Mouse (Mus musculus): ENCODE data around the gene Ltbp1. TPM values are rescaled to one million over a fixed set of nuclear protein-coding genes. Genes with fewer than 3 reads are reported as not detected.

The Ltbp1 gene
- polyA plus RNA-seq, 1 experiment from 2014 or later = 3.0 TPM

DNA sequence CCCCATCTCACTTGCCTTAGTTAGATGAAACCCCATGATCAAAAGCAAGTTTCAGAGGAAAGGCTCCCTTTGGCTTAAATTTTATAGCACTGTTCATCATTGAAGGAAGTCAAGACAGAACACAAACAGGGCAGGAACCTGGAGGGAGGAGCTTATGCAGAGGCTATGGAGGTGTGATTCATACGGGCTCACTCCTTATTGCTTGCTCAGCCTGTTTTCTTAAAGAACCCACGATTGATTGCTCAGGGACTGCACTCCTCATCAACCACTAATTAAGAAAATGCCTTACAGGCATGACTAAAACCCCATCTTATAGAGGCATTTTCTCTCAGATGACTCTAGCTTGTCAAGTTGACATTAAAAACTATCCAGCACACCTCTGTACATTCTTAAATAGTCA lies 253.1 kb downstream of the Ltbp1 start:
- ATAC-seq = no peak
- Histone ChIP-seq H3K4me3 (no peak overlapping the region), H3K27me3 (no peaks in the 10 kb centered on the region), H3K27ac (no peak overlapping the region), H3K9me3 (replicated peaks) (no peaks in the 10 kb centered on the region), H3K36me3 (ENCODE audit: poor library complexity, severe bottlenecking) (no peaks in the 10 kb centered on the region), H3K9ac (no peak overlapping the region), H3K4me2 (no peak overlapping the region), H3K4me1 (no peaks in the 10 kb centered on the region)
- 72% methylated on average over 2 of the region's 2 CpGs for WGBS

GRCm38 (mm10) chr17:75263336-75263990 lies 258.1 kb downstream of the Ltbp1 start:
- no peak overlapping the region for H3K4me3 ChIP-seq
- no peak for ATAC-seq
- H3K27me3 ChIP-seq = no peaks in the 10 kb centered on the region
- no peaks in the 10 kb centered on the region for H3K9me3 ChIP-seq (replicated peaks)
- H3K36me3 ChIP-seq (ENCODE audit: poor library complexity, severe bottlenecking) = no peaks in the 10 kb centered on the region
- WGBS = 60% methylated on average over 3 of the region's 3 CpGs
- no peaks in the 10 kb centered on the region for H3K4me1 ChIP-seq
- H3K27ac ChIP-seq = no peak overlapping the region
- no peak overlapping the region for H3K4me2 ChIP-seq
- H3K9ac ChIP-seq = no peak overlapping the region

GRCm38 (mm10) chr17:75268506-75268905 lies 263.1 kb downstream of the Ltbp1 start:
- 71% methylated on average over 4 of the region's 4 CpGs for WGBS
- H3K36me3 ChIP-seq (ENCODE audit: poor library complexity, severe bottlenecking) = no peaks in the 10 kb centered on the region

GRCm38 (mm10) chr17:75272446-75272845 lies 267.1 kb downstream of the Ltbp1 start:
- H3K27ac ChIP-seq = no peak overlapping the region
- H3K4me1 ChIP-seq = no peaks in the 10 kb centered on the region
- no peaks in the 10 kb centered on the region for H3K36me3 ChIP-seq (ENCODE audit: poor library complexity, severe bottlenecking)
- 95% methylated on average over 3 of the region's 3 CpGs for WGBS
- H3K27me3 ChIP-seq = no peaks in the 10 kb centered on the region
- ATAC-seq = no peak
- H3K4me3 ChIP-seq = no peak overlapping the region
- H3K9ac ChIP-seq = no peak overlapping the region
- H3K9me3 ChIP-seq (replicated peaks) = no peaks in the 10 kb centered on the region
- H3K4me2 ChIP-seq = no peak overlapping the region

More at GRCm38 (mm10) chr17:75268506-75268905, 263.1 kb downstream of the Ltbp1 start:
- Histone ChIP-seq H3K4me2 (no peak overlapping the region), H3K9me3 (replicated peaks) (no peaks in the 10 kb centered on the region), H3K4me3 (no peak overlapping the region), H3K4me1 (no peaks in the 10 kb centered on the region), H3K9ac (no peak overlapping the region), H3K27ac (no peak overlapping the region), H3K27me3 (no peaks in the 10 kb centered on the region)
- ATAC-seq = no peak

DNA sequence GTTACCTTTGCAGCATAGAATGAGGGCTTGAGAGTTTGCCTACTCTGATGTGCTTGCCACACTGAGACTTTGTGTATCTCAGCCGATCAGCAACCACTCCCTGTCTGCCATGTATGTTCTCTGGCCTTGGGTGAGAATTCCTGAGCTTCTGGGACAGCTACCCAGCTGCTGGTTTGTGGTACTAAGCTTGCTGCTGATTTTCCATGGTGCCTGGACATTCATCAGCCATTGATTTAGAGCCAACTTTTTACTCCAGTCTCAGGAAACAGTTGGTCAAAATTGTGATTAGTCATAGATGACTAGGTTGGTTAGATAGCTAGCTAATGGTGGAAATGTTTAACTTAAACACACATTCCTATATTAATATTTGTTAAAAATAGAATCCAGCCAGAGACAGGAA lies 267.9 kb downstream of the Ltbp1 start:
- Histone ChIP-seq H3K9me3 (replicated peaks) (no peaks in the 10 kb centered on the region), H3K36me3 (ENCODE audit: poor library complexity, severe bottlenecking) (no peaks in the 10 kb centered on the region), H3K27ac (no peak overlapping the region), H3K4me3 (no peak overlapping the region), H3K9ac (no peak overlapping the region), H3K27me3 (no peaks in the 10 kb centered on the region), H3K4me1 (no peaks in the 10 kb centered on the region), H3K4me2 (no peak overlapping the region)
- no peak for ATAC-seq
- 87% methylated on average over 1 of the region's 1 CpGs for WGBS

GRCm38 (mm10) chr17:75275302-75275701 lies 269.9 kb downstream of the Ltbp1 start:
- H3K27me3 ChIP-seq = no peaks in the 10 kb centered on the region
- H3K4me3 ChIP-seq = no peak overlapping the region
- 87% methylated on average over 6 of the region's 6 CpGs for WGBS
- ATAC-seq = no peak
- H3K9me3 ChIP-seq (replicated peaks) = no peaks in the 10 kb centered on the region
- no peak overlapping the region for H3K4me2 ChIP-seq
- no peak overlapping the region for H3K27ac ChIP-seq
- H3K4me1 ChIP-seq = no peaks in the 10 kb centered on the region
- no peaks in the 10 kb centered on the region for H3K36me3 ChIP-seq (ENCODE audit: poor library complexity, severe bottlenecking)
- no peak overlapping the region for H3K9ac ChIP-seq

DNA sequence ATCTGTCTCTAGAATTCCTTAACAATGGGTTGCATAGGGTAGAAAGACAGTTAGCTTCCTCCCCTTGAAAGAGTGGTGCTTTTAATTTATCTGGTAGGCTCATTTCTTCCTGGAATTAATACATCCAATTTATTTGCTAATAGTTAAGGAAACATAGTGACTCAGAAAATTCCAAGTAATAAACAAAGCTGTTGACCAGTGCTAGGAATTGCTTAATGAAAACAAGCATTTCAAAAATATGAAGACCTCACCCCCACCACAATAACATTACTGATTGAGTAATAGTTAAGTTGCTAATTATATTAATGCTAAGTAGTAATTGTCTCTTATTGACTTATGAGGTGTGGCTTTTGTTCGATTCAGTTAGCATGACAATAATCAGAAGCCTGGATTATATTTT lies 272.7 kb downstream of the Ltbp1 start:
- 87% methylated on average over 1 of the region's 1 CpGs for WGBS
- no peak overlapping the region for H3K9ac ChIP-seq
- ATAC-seq = no peak

DNA sequence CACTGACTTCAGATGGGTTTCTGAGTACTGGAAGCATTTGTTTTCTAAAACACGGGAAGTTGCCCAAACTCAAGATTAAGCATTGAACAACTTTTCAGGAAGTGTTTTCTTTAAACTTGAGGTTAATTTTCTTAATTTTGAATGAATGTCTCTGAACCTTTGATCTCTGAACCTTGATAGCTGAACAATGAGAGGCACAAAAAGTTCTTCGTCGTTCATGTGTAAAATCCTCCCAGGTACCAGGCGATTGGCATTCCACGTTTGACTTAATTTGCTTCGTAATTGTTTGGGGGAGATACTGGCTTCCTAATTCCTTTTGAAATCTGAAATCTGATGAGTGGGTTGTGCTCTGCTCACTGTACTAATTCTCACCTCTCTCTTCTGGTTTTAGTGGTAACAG lies 273.2 kb downstream of the Ltbp1 start:
- no peaks in the 10 kb centered on the region for H3K36me3 ChIP-seq (ENCODE audit: poor library complexity, severe bottlenecking)
- no peak overlapping the region for H3K4me2 ChIP-seq
- no peak overlapping the region for H3K27ac ChIP-seq
- no peak for ATAC-seq
- WGBS = 41% methylated on average over 6 of the region's 6 CpGs
- H3K4me3 ChIP-seq = no peak overlapping the region
- H3K4me1 ChIP-seq = no peaks in the 10 kb centered on the region
- no peaks in the 10 kb centered on the region for H3K9me3 ChIP-seq (replicated peaks)
- no peak overlapping the region for H3K9ac ChIP-seq
- H3K27me3 ChIP-seq = no peaks in the 10 kb centered on the region

More for the DNA sequence above, 272.7 kb downstream of the Ltbp1 start:
- H3K4me3 ChIP-seq = no peak overlapping the region
- no peak overlapping the region for H3K27ac ChIP-seq
- no peaks in the 10 kb centered on the region for H3K36me3 ChIP-seq (ENCODE audit: poor library complexity, severe bottlenecking)
- no peaks in the 10 kb centered on the region for H3K27me3 ChIP-seq
- H3K4me2 ChIP-seq = no peak overlapping the region
- H3K9me3 ChIP-seq (replicated peaks) = no peaks in the 10 kb centered on the region
- no peaks in the 10 kb centered on the region for H3K4me1 ChIP-seq

DNA sequence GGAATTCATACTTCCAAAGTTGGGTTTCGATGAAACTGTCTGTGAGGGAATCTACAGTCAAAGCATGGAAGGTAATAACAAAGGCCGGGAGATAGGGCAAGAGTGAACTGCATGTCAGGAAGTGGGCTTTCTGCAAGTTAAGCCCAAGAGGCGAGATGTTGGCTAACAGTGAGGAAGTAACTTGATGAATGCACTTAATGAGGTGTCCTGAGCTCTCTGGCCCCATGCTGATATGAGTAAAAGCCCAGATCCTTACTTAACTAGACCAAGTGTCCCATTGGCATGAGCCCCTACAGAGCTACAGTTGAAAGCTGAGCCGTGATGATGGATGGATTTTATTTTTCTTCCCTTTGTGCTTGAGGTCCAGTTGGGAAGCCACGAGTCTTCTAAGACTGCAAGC lies 276.0 kb downstream of the Ltbp1 start:
- Histone ChIP-seq H3K4me1 (no peaks in the 10 kb centered on the region), H3K4me2 (no peak overlapping the region), H3K36me3 (ENCODE audit: poor library complexity, severe bottlenecking) (no peaks in the 10 kb centered on the region), H3K9ac (no peak overlapping the region), H3K4me3 (no peak overlapping the region), H3K27me3 (no peaks in the 10 kb centered on the region), H3K27ac (no peak overlapping the region), H3K9me3 (replicated peaks) (no peaks in the 10 kb centered on the region)
- 47% methylated on average over 5 of the region's 5 CpGs for WGBS
- no peak for ATAC-seq

DNA sequence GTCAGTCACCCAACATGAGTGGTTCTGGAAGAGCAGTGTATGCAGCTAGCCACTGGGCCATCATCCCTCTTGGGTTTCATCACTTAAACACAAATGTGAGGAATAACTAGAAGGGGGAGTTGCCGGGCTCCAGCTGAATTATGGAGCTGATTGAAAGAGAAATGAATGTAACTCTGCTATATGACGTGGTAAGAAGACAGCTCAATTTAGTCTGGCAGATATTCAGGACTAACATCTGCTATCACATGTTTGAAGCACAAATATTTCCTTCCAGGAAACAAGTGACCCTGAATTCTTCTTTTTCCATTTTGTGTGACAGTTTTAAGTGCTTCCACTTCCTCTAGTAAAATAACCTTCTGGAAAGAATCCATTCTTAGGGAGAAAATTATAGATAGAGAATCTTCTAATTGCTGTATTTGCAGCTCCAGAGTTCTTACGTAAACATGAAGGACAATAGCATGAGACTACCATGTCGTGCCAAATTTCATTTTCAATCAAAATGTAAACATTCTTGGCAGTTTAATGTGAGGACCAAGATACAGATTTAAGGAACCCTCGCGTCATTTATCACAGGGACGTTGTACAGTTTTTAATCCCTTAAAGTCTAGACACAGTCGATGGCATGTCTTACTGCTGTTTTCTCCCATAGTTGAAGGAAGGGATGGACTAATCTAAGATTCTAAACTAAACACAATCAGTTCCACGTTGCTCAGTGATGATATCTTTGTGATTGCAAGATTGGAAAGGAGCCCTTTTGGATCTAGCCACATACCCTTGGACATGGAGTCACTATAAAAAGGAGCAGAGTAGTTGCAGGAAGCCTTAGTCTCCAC lies 279.7 kb downstream of the Ltbp1 start:
- Histone ChIP-seq H3K9ac (no peak overlapping the region), H3K4me2 (no peak overlapping the region), H3K4me3 (no peak overlapping the region), H3K9me3 (replicated peaks) (no peaks in the 10 kb centered on the region), H3K27ac (no peak overlapping the region), H3K4me1 (no peaks in the 10 kb centered on the region), H3K36me3 (ENCODE audit: poor library complexity, severe bottlenecking) (no peaks in the 10 kb centered on the region), H3K27me3 (no peaks in the 10 kb centered on the region)
- 88% methylated on average over 9 of the region's 9 CpGs for WGBS
- no peak for ATAC-seq

DNA sequence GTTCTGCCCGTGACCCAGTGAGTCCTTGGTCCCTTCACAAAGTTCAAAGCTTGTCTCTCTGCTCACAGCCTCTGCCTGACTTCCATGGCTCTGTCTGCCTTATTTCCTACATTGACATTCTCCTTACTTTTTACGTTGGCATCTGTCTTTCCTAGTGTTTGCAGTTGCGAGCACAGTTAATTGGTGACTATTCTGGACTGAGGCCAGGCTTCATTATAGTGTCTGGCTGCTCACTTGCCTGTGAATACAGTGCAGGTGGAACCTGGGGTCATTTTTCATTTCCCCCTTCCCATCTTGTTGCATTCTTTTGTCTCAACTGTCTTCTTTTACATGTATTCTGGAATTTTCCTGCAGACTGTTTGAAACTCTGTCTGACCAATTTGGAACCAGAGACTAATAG lies 287.6 kb downstream of the Ltbp1 start:
- no peak overlapping the region for H3K27ac ChIP-seq
- no peak for ATAC-seq
- H3K9ac ChIP-seq = no peak overlapping the region
- no peak overlapping the region for H3K4me3 ChIP-seq
- no peaks in the 10 kb centered on the region for H3K9me3 ChIP-seq (replicated peaks)
- no peaks in the 10 kb centered on the region for H3K27me3 ChIP-seq
- 52% methylated on average over 3 of the region's 3 CpGs for WGBS
- H3K4me1 ChIP-seq = 0 out of 2 replicates have a peak, but pooled peaks cover 5% of the 10 kb centered on the region
- no peak overlapping the region for H3K4me2 ChIP-seq
- H3K36me3 ChIP-seq (ENCODE audit: poor library complexity, severe bottlenecking) = no peaks in the 10 kb centered on the region

- Histone ChIP-seq H3K4me3 (no peak overlapping the region), H3K27ac (no peak overlapping the region), H3K4me1 (0 out of 2 replicates have a peak, but pooled peaks cover 5% of the 10 kb centered on the region), H3K27me3 (no peaks in the 10 kb centered on the region), H3K9me3 (replicated peaks) (no peaks in the 10 kb centered on the region), H3K4me2 (no peak overlapping the region), H3K9ac (no peak overlapping the region), H3K36me3 (ENCODE audit: poor library complexity, severe bottlenecking) (no peaks in the 10 kb centered on the region)
- no peak for ATAC-seq
- 76% methylated on average over 3 of the region's 3 CpGs for WGBS
These were observed 288.4 kb downstream of the Ltbp1 start for GRCm38 (mm10) chr17:75293725-75294124.

Data from forebrain, embryonic 13.5 days (tissue).